Mouse (Mus musculus) T-helper 2 cell (primary cell): ENCODE measurements around the gene 2610528J11Rik.
"Not testable (repeated sequence)": the region's sequence is repeated elsewhere in the genome, so short reads cannot be mapped to it uniquely, and the experiment has no call there.

Experiments used
- in situ Hi-C: fragments of 300-600 bp; cut with MboI, MseI; formaldehyde crosslinking; loops from one replicate; pipeline ENCODE4 v1.15.1; 2025; ENCODE audit warnings: high pct_unique_total_duplicates

The 2610528J11Rik gene

DNA sequence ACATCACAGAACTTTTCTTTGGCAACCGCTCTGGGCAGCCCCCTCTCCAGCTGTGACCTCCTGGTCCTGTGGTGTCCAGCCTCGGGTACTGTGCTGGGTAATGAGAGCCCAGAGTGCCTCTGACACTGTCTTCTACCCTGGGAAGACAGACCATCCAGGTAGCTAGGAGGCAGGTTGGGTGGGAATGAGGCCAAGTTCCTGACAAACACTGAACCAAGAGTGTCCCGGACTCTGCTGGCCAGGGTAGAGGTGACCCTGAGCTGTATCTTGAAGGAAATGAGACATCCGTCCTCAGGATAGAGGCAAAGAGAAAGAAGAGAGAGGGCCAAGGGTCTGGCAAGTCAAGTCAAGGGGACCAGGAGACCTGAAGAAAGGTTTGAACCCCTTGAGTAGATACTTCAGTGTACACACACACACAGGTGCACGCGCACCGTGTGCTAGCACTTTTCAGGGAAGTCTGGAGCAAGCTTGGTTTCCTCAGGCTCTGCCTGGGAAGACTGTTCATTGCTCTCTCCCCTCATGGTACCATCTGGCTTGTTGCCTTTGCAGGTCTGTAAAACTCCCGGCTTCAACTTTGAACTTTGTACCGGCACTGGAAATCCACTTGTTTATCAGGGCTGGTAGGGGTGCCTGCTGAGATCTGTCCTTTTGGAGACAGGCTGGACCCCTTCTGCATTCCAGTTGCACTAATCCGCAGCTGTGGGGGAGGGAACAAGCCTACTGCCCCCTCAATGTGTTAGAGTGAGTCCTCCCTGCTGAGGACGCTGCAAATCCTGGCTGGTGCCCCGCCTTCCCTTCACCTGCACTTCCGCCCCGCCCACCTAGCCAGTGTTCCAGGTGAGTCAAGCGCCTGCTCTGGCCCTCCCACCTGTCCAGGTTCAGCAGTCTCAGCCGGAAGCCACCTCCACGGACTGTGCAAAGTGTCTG, at the start of gene 2610528J11Rik:
2610528J11Rik (plus strand) TSS at position 592 of the 927 bp plus-strand sequence.
- in situ Hi-C loops, result no loop called here

- in situ Hi-C loops, result loop anchor here (10.0 kb wide), 1 partner anchor 1775 kb away; no protein-coding TSS in a partner anchor
Observed at GRCm38 (mm10) chr4:118489717-118490132, 37.1 kb upstream of the 2610528J11Rik start, which contains the start of gene Tie1. TSS of gene Tie1 (minus strand) at chr4:118490061.

DNA sequence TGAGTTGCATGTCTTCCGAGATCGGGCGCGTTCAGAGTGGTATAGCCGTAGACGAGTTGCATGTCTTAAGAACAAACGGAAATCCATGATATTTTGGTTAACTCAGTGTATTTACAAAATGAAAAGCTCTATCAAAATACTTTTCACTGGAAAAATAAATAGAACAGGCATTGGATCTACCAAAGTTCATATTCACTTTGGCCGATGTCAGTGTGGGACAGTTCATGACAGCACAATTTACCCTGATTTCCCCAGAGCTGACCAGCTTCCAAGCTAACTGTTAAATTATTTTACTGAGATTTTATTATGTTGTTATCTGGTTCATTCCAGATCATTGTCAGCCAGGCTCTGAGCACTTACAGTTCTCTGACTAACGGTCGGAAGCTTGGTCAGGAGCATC, 36.3 kb upstream of the 2610528J11Rik start:
- in situ Hi-C loops, result no loop called here

GRCm38 (mm10) chr4:118500171-118500724, 26.6 kb upstream of the 2610528J11Rik start:
- in situ Hi-C loops, result no loop called here

GRCm38 (mm10) chr4:118500792-118501191, 26.0 kb upstream of the 2610528J11Rik start:
- in situ Hi-C loops, result no loop called here

GRCm38 (mm10) chr4:118505551-118505950, 21.2 kb upstream of the 2610528J11Rik start:
- in situ Hi-C loops, result no loop called here

DNA sequence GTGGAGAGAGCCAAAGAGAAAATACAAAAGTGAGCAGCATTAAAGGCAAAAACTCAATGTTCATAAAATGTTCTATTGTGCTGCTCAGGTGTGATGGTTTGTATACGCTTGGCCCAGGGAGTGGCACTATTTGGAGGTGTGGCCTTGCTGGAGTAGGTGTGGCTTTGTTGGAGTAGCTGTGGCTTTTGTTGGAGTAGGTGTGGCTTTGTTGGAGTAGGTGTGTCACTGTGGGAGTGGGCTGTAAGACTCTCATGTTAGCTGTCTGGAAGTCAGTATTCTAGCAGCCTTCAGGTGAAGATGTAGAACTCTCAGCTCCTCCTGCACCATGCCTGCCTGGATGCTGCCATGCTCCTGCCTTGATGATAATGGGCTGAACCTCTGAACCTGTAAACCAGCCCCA, 19.6 kb upstream of the 2610528J11Rik start:
- in situ Hi-C loops, result not testable (repeated sequence)

- in situ Hi-C loops, result no loop called here
Observed at GRCm38 (mm10) chr4:118509050-118509449, 17.7 kb upstream of the 2610528J11Rik start.

- in situ Hi-C loops, result no loop called here
Observed at GRCm38 (mm10) chr4:118516699-118517496, 9.9 kb upstream of the 2610528J11Rik start.

DNA sequence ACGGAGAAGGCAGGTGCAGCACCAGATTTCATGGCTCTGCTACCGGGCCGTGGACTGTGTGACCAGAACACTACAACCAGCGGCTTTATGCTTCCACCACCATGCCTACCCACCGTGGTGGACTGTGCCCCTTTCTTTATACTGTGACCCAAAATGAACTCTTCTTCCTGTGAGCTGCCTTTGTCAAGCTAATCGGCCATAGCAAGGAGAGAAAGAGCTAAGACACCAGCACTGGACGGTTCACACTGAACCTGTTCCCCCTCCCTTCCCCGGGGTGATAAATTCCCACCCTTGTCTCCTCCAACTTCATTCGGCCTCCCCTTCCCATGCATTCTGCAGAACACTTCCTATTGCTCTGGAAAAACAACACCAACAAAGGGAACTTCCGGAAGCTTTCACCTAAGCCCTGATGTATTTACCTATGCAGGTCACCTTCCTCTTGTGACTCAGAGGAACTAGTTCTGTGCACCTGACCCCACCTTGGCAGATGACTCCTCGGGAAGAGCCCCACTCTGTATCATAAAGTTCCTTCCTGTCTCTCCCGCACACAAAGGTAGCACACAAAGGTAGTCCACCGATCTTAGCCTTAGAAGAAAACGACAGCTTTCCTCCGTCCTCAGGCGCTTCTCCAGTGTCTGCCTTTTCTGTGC, 9.2 kb upstream of the 2610528J11Rik start:
- in situ Hi-C loops, result no loop called here

DNA sequence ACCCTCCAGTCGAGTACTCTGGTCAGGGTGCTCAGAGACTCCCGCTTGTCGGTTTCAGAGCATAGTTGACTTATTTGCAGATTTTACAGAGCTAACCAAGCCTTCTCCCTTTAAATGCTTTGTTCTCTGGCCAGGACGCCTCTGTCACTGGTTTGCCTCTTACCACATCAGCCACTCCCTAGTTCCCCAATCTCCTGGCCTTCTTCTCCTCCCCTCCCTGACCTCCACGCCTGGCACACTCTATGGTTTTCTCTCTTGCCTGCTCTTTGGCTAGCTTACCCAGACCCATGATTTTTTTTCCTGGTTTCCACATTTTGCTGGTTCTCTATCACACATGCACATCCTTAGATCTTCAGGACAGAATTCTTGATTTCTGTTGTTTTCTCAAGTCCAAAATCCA, 8.6 kb upstream of the 2610528J11Rik start:
- in situ Hi-C loops, result no loop called here

GRCm38 (mm10) chr4:118522248-118522647, 4.6 kb upstream of the 2610528J11Rik start:
- in situ Hi-C loops, result no loop called here

DNA sequence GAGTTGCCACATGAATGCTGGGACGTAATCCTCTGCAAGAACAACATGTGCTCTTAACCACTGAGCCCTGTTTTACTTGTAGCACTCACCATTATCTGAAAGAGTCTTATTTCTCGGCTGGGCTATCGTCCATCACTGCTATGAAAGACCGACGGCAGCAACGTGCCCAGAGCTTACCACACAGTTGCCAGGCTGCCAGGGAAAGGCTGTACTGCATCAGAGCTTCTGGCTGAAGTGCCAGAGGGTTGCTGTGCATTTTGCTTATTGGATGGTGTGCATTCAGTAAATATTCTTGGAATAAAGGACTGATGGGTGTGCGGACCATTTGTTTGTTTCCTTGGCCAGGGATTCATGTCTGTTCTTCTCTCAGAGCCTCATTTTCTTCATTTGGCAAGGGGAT, 2.8 kb upstream of the 2610528J11Rik start:
- in situ Hi-C loops, result no loop called here

GRCm38 (mm10) chr4:118525779-118526178, 1.0 kb upstream of the 2610528J11Rik start:
- in situ Hi-C loops, result no loop called here

- in situ Hi-C loops, result no loop called here
Observed at GRCm38 (mm10) chr4:118527335-118527681, 509 bp downstream of the 2610528J11Rik start.

DNA sequence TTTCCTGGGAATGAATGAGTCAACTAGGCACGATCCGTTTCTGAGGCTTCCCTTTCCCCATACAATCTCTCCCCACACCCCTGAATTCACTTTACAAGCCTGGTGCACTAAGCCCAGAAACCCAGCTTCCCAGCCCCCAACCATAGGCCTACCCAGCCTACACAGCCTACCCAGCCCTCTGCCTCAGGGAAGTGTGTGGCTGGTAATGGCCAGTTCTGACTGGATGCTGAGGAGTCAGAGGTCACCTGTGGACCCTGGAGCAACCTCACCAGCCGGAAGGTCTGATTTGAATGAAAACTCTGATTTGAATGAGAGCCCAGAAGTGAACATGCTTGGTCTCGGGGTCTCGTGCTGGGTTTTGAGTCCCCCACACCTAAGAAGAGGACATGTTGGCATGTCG, 921 bp downstream of the 2610528J11Rik start:
- in situ Hi-C loops, result no loop called here

GRCm38 (mm10) chr4:118532663-118533062, 5.9 kb downstream of the 2610528J11Rik start:
- in situ Hi-C loops, result no loop called here

DNA sequence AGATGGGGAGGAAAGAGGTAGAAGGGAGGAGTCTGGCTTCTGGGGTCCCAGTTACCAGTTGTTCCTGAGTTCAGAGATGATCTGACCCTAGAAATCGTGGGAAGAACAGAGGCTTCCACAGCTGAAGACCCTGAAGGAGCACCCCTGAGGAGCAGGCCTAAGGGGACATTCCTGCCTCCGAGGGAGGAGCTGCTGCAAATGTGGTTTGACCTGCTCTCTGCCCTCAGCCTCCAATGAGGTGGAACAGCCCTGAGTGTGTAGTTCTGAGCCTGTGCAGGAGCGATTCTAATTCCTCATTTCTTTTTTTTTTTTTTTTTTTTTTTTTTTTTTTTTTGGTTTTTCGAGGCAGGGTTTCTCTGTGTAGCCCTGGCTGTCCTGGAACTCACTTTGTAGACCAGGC, 6.4 kb downstream of the 2610528J11Rik start:
- in situ Hi-C loops, result no loop called here

- in situ Hi-C loops, result no loop called here
Observed at GRCm38 (mm10) chr4:118533605-118534004, 6.8 kb downstream of the 2610528J11Rik start.

- in situ Hi-C loops, result no loop called here
Observed at GRCm38 (mm10) chr4:118535610-118536009, 8.8 kb downstream of the 2610528J11Rik start.

DNA sequence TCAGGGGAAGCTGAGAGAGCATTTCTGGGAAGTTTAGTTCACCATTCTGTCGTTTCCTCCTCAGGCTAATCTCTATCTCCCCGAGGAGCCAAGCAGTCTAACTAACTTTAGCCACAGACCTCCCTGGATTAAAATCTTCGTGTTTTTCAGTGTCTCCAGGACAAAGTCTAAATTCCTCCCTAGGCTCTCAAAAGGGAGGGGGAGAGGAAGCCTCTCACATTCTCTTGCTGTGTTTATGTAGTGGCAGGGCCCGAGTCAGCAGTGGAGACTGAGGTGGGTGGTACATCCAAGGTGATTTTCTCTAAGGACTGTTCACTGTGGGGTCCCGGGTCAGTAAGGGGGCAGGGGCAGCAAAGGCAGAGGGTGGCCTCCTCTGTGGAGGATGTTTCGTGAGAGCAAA, 11.0 kb downstream of the 2610528J11Rik start:
- in situ Hi-C loops, result no loop called here

GRCm38 (mm10) chr4:118539904-118540303, 13.1 kb downstream of the 2610528J11Rik start:
- in situ Hi-C loops, result no loop called here
